Mouse (Mus musculus): ENCODE data around the gene Dennd6a. TPM values are rescaled to one million over a fixed set of nuclear protein-coding genes. Genes with fewer than 3 reads are reported as not detected.

The Dennd6a gene
- polyA plus RNA-seq, 1 experiment from 2014 or later = 33.8 TPM

GRCm38 (mm10) chr14:26610689-26611088 lies 37.0 kb downstream of the Dennd6a start:
- no peak for ATAC-seq (ENCODE audit: insufficient number of reproducible peaks, insufficient read depth, low FRiP score, low TSS enrichment, low read depth)
- Histone ChIP-seq H3K36me3 (peaks cover 81% of the 10 kb centered on the region), H3K9me3 (no peaks in the 10 kb centered on the region), H3K4me3 (replicated peaks) (no peak overlapping the region), H3K4me1 (replicated peaks) (no peaks in the 10 kb centered on the region), H3K9ac (replicated peaks) (no peak overlapping the region), H3K4me2 (no peak overlapping the region), H3K27ac (no peak overlapping the region), H3K27me3 (no peaks in the 10 kb centered on the region)
- 93% methylated on average over 4 of the region's 4 CpGs for WGBS

DNA sequence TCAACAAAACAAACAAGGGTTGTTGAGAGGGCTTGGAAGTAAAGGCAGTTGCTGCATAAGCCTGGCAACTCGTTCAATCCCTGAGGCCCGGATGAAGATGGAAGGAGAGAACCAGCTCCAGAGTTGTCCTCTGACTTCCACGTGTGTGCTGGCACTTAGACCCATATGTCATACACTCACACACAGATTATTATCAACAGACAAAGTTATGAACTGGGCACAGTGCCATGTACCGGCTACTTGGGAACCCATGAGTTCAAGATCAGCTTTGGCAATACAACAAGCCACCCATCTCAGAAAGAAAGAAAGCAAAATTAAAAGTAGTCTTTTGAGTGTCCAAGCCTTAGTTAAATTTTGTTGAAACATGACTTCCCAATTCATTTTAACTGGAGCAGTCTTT lies 51.6 kb downstream of the Dennd6a start:
- Histone ChIP-seq H3K9ac (replicated peaks) (no peak overlapping the region), H3K4me2 (no peak overlapping the region), H3K4me3 (replicated peaks) (no peak overlapping the region), H3K36me3 (peaks cover 92% of the 10 kb centered on the region), H3K27ac (no peak overlapping the region), H3K4me1 (replicated peaks) (no peaks in the 10 kb centered on the region), H3K27me3 (no peaks in the 10 kb centered on the region), H3K9me3 (no peaks in the 10 kb centered on the region)
- WGBS = 92% methylated on average over 4 of the region's 4 CpGs
- no peak for ATAC-seq (ENCODE audit: insufficient number of reproducible peaks, insufficient read depth, low FRiP score, low TSS enrichment, low read depth)

- WGBS = 93% methylated on average over 5 of the region's 5 CpGs
- no peak for ATAC-seq (ENCODE audit: insufficient number of reproducible peaks, insufficient read depth, low FRiP score, low TSS enrichment, low read depth)
- Histone ChIP-seq H3K36me3 (peaks cover 87% of the 10 kb centered on the region), H3K4me2 (no peak overlapping the region), H3K4me1 (replicated peaks) (no peaks in the 10 kb centered on the region), H3K27me3 (no peaks in the 10 kb centered on the region), H3K9me3 (no peaks in the 10 kb centered on the region), H3K4me3 (replicated peaks) (no peak overlapping the region), H3K27ac (no peak overlapping the region), H3K9ac (replicated peaks) (no peak overlapping the region)
Measured at GRCm38 (mm10) chr14:26626605-26627140, 53.0 kb downstream of the Dennd6a start.

- peak overlapping the region; percentile 93 for H3K4me3 ChIP-seq (replicated peaks)
- H3K4me1 ChIP-seq (replicated peaks) = peaks cover 10% of the 10 kb centered on the region; the same call in 1 of the 2 replicates
- H3K4me2 ChIP-seq = peak overlapping the region; percentile 79
- no peaks in the 10 kb centered on the region for H3K27me3 ChIP-seq
- peak overlapping the region; percentile 97 for H3K9ac ChIP-seq (replicated peaks)
- H3K27ac ChIP-seq = peak overlapping the region; percentile 95
- H3K9me3 ChIP-seq = no peaks in the 10 kb centered on the region
- ATAC-seq (ENCODE audit: insufficient number of reproducible peaks, insufficient read depth, low FRiP score, low TSS enrichment, low read depth) = no peak; the same call in 1 of the 2 replicates
- peaks cover 8% of the 10 kb centered on the region; the same call in 1 of the 2 replicates for H3K36me3 ChIP-seq
- WGBS = 27% methylated on average over 17 of the region's 17 CpGs
Measured at GRCm38 (mm10) chr14:26637025-26637850, 63.6 kb downstream of the Dennd6a start.

DNA sequence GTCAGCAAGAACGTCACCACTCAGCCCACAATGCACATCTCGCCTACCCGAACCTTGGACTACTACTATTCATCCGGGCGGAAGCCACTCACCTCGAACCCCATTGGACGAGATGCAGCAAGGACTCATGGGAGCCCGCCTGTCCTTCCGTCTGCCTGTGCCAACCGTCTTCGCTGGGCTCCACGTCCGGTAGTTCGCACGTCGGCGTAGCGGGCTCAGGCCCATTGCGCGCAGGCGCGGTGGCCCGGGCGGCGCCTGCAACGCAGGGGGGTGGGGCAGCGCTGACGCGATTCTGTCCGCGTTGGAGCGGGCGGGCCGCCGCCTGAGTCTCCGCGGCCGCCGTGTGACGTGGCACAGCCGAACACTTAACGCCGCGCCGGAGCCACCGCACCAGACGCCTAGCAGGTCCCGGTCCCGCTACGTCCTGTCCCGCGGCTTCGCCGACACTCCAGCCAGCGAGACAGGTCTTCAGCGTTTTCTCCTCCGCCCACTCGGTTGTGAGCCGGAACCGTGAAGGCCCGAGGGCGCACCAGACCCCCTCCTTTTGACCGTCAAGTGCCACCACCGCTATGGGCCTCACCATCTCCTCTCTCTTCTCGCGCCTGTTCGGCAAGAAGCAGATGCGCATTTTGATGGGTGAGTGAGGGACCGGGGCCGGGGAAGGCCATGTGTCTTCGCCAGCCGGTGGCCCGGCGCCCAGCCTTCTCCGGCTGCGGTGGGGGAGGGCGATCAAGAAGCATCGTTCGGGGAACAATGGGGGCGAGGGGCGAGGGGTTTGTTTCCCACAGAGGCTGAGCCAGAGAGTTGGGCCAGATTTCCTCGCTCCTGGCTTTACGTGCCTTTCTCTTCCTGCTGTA lies 64.4 kb downstream of the Dennd6a start, which contains the start of gene Arf4:
TSS of gene Arf4 (plus strand) at position 224 of the 857 bp plus-strand sequence.
- no peaks in the 10 kb centered on the region for H3K36me3 ChIP-seq
- H3K9me3 ChIP-seq = no peaks in the 10 kb centered on the region
- H3K4me2 ChIP-seq = peak within 1 kb of the TSS; percentile 79
- H3K4me3 ChIP-seq (replicated peaks) = peak within 1 kb of the TSS; percentile 93
- H3K27me3 ChIP-seq = no peaks in the 10 kb centered on the region
- H3K27ac ChIP-seq = peak within 1 kb of the TSS; percentile 95
- WGBS = under 1% methylated on average over 83 of the region's 83 CpGs
- ATAC-seq (ENCODE audit: insufficient number of reproducible peaks, insufficient read depth, low FRiP score, low TSS enrichment, low read depth) = peak; percentile 98
- peaks cover 10% of the 10 kb centered on the region; the same call in 1 of the 2 replicates for H3K4me1 ChIP-seq (replicated peaks)
- peak within 1 kb of the TSS; percentile 97 for H3K9ac ChIP-seq (replicated peaks)

DNA sequence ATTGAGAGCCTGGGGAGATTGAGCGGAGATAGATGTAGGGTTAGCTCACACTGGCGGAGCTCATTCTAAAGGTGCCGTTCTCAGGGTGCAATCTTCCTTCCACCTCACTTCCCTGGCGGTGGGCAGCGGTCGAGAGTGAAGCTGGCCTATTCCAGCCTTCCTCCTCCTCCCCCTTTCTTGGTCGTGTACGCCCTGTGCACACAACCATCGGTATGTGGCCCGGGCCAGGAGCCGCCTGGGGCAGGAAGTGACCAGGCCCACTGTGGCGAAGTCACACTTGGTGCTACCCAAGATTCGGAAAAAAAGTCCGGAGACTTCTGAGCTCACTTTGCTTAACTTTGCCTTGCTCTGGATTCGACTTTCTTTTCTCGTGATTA lies 65.0 kb downstream of the Dennd6a start:
- peaks cover 10% of the 10 kb centered on the region; the same call in 1 of the 2 replicates for H3K4me1 ChIP-seq (replicated peaks)
- H3K9ac ChIP-seq (replicated peaks) = peak overlapping the region; percentile 97
- peak overlapping the region; percentile 95 for H3K27ac ChIP-seq
- no peaks in the 10 kb centered on the region for H3K36me3 ChIP-seq
- ATAC-seq (ENCODE audit: insufficient number of reproducible peaks, insufficient read depth, low FRiP score, low TSS enrichment, low read depth) = no peak
- no peaks in the 10 kb centered on the region for H3K27me3 ChIP-seq
- no peaks in the 10 kb centered on the region for H3K9me3 ChIP-seq
- H3K4me3 ChIP-seq (replicated peaks) = peak overlapping the region; percentile 93
- H3K4me2 ChIP-seq = peak overlapping the region; percentile 79
- under 1% methylated on average over 16 of the region's 16 CpGs for WGBS

DNA sequence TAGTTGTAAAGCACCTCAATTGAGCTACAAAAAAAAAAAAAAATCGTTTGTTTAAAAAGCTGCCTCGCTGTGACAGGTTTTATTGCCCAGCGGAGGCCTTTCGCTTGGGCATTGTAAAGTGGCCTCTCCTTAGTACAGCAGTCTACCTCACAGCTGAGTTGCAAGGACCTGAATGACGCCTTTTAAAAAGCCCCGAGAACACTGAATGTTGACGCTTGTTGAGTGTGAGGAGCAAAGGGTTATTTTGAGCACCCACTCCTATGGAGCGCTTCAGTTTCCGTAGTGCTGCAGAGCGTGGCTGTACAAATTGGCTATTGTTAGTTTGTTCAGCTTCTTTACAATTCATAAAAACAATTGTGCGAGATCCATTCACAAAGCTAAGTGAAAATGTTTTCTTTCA lies 65.6 kb downstream of the Dennd6a start:
- Histone ChIP-seq H3K4me3 (replicated peaks) (peak overlapping the region; percentile 93), H3K27ac (peak overlapping the region; percentile 53; the same call in 1 of the 2 replicates), H3K36me3 (no peaks in the 10 kb centered on the region), H3K4me2 (peak overlapping the region; percentile 79), H3K4me1 (replicated peaks) (peaks cover 10% of the 10 kb centered on the region; the same call in 1 of the 2 replicates), H3K9ac (replicated peaks) (peak overlapping the region; percentile 97), H3K9me3 (no peaks in the 10 kb centered on the region), H3K27me3 (no peaks in the 10 kb centered on the region)
- no peak for ATAC-seq (ENCODE audit: insufficient number of reproducible peaks, insufficient read depth, low FRiP score, low TSS enrichment, low read depth)
- WGBS = 10% methylated on average over 11 of the region's 11 CpGs

GRCm38 (mm10) chr14:26639961-26640360 lies 66.3 kb downstream of the Dennd6a start:
- no peak for ATAC-seq (ENCODE audit: insufficient number of reproducible peaks, insufficient read depth, low FRiP score, low TSS enrichment, low read depth)
- WGBS = 60% methylated on average over 2 of the region's 2 CpGs
- Histone ChIP-seq H3K9ac (replicated peaks) (peak overlapping the region; percentile 97; the same call in 1 of the 2 replicates), H3K36me3 (no peaks in the 10 kb centered on the region), H3K4me1 (replicated peaks) (peaks cover 10% of the 10 kb centered on the region; the same call in 1 of the 2 replicates), H3K9me3 (no peaks in the 10 kb centered on the region), H3K4me2 (peak overlapping the region; percentile 79), H3K27ac (no peak overlapping the region), H3K4me3 (replicated peaks) (peak overlapping the region; percentile 93), H3K27me3 (no peaks in the 10 kb centered on the region)

DNA sequence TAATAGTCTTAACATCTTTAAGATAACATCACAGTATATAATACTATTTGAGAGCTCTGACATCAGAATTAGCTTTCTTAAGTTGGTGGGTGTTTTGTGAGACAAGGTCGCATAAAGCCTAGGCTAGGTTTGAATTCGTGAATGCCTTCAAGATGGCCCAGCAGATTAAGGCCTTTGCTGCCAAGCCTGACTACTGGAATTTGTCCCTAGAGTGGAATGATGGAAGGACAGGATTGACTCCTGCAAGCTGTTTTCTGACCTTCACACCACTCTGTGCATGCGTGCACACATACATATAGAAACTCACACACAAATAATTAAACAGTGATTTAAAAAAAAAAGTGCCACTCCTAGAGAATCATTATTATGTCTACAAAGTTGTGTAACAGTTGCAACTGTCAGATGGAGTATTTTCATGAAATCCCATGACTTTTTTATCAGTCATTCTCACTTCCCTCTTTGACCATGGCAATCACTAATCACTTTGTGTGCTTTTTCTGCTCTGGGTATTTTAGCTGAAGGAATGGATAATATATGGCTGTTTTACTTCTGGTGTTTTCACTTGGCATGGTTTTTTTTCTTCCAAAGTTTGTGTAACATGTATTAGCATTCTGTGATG lies 69.5 kb downstream of the Dennd6a start:
- H3K9ac ChIP-seq (replicated peaks) = no peak overlapping the region
- no peaks in the 10 kb centered on the region for H3K27me3 ChIP-seq
- no peak overlapping the region for H3K4me2 ChIP-seq
- no peak overlapping the region for H3K27ac ChIP-seq
- ATAC-seq (ENCODE audit: insufficient number of reproducible peaks, insufficient read depth, low FRiP score, low TSS enrichment, low read depth) = no peak
- peaks cover 12% of the 10 kb centered on the region for H3K36me3 ChIP-seq
- H3K9me3 ChIP-seq = no peaks in the 10 kb centered on the region
- WGBS = 88% methylated on average over 3 of the region's 3 CpGs
- no peak overlapping the region for H3K4me3 ChIP-seq (replicated peaks)
- H3K4me1 ChIP-seq (replicated peaks) = peaks cover 21% of the 10 kb centered on the region

GRCm38 (mm10) chr14:26645989-26646650 lies 72.5 kb downstream of the Dennd6a start:
- Histone ChIP-seq H3K9ac (replicated peaks) (no peak overlapping the region), H3K4me1 (replicated peaks) (peaks cover 11% of the 10 kb centered on the region), H3K27me3 (no peaks in the 10 kb centered on the region), H3K9me3 (no peaks in the 10 kb centered on the region), H3K36me3 (peaks cover 32% of the 10 kb centered on the region), H3K4me3 (replicated peaks) (no peak overlapping the region; the same call in 1 of the 2 replicates), H3K4me2 (peak overlapping the region; percentile 35), H3K27ac (0 out of 2 replicates have a peak overlapping the region, but pooled peaks have one; percentile 25)
- no peak for ATAC-seq (ENCODE audit: insufficient number of reproducible peaks, insufficient read depth, low FRiP score, low TSS enrichment, low read depth)
- WGBS = 37% methylated on average over 5 of the region's 5 CpGs
